Mouse (Mus musculus) liver, embryonic 14 days (tissue): ENCODE data around the gene Hist2h2ab. TPM values are rescaled to one million over a fixed set of nuclear protein-coding genes. Genes with fewer than 3 reads are reported as not detected.

Experiments used
- polyA plus RNA-seq: library from polyadenylated mRNA; depleted of rRNA; stranded (reverse); fragments of >200 nt; gene quantifications from 2 replicates; pipeline ENCODE4 v1.2.3, GENCODE M21; 2012; rRNA removed

Gene Hist2h2ab
- 0.89 and 1.2 TPM in 2 replicates for polyA plus RNA-seq

DNA sequence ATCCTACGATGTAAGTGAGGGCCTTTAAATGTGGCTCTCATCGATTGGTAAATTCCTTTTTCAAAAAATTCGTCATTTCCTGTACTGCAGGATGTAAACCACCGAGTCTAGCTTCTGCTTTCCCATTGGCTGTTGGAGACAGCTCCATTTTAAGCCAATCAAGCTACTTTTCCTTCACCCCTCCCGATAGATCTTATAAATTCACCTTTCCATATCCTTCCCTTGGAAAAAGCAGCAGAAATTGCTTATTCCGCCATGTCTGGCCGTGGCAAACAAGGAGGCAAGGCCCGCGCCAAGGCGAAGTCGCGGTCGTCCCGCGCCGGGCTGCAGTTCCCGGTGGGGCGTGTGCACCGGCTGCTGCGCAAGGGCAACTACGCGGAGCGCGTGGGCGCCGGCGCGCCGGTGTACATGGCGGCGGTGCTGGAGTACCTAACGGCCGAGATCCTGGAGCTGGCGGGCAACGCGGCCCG is at the start of gene Hist2h2ab, which contains the start of gene Bola1:
Gene Hist2h2ab, plus strand, starts transcription at position 205 of the 470 bp plus-strand sequence.
Gene Bola1, minus strand, starts transcription at position 49 of the 470 bp plus-strand sequence.

DNA sequence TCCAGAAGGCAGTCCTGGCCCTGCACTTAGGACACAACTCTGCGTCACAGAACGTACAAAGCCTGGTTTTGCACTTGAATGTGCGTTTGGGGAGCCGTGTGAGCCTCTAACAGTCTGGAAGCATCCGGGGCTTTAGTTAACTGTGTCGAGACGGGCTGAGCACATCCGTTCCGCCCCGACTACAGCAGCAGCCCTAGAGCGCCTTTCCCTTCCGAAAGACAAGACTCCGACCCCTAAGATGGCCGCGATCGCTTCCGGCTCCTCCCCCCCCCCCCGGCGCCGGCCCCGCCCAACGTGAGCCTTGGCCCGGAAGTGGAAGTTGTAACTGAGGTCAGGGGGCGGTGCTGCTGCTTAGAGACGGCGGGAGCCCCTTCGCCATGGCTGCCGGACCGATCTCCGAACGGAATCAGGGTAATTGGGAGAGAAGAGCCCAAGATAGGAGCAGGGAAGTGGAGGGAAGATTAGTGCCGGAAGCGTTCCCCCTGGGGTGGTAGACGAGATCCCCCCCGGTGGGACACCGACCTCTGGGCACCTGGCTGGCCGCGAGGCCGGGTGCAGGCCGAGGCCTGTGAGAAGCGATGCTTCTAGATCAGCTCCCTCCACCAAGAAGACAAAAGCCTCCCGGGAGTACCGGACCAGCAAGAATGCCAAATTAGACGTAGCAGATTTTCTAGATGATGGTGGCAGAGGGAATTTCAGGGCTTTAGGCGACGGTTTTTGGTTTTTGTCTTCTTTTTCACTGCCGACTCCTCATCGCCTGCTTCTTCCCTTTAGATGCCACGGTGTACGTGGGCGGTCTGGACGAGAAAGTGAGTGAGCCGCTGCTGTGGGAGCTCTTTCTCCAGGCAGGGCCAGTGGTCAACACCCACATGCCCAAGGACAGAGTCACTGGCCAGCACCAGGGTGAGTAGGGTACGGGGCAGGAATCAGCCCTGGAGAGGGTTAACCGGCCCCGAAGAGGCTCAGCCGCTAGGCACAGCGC is 47.2 kb upstream of the Hist2h2ab start, which contains the start of gene Sf3b4:
Gene Sf3b4, plus strand, starts transcription at position 136 of the 982 bp plus-strand sequence.

DNA sequence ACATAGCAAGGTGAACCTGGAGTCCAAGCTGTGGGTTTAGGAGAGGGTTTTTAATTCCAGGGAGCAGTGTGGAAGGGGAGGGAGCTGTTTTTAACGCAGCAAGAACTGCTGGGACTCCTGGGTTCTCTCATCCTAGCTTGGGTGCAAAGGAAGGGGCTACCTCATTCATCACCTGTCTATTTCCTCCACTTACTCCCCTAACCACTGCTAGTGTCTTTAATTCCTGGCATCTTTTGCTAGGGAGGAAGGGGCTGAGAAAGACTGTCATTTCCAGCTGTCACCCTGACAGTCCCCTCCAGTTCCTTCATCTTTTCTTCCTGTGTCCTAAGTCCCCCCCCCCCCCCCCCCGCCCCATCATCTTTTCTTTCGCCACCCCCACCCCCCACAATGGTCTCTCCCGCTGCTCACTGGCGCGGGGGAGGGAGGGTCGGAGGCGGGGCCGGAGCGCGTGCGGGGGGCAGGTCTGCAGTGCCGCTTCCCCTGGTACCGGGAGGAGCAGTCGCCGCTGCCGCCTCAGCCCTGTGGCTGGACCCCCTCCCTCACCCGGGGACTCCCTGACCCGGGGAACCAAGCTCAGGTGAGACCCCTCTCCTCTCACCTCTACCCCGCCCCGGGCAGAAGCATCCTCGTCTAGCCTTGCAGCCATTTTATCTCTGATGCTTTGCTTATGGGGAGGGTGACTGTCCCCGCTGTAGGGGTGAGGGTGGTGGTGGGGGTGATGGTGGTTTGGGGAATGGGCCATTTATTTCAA is 38.8 kb upstream of the Hist2h2ab start, which contains the start of gene Sv2a:
Gene Sv2a, plus strand, starts transcription at position 425 of the 751 bp plus-strand sequence.

DNA sequence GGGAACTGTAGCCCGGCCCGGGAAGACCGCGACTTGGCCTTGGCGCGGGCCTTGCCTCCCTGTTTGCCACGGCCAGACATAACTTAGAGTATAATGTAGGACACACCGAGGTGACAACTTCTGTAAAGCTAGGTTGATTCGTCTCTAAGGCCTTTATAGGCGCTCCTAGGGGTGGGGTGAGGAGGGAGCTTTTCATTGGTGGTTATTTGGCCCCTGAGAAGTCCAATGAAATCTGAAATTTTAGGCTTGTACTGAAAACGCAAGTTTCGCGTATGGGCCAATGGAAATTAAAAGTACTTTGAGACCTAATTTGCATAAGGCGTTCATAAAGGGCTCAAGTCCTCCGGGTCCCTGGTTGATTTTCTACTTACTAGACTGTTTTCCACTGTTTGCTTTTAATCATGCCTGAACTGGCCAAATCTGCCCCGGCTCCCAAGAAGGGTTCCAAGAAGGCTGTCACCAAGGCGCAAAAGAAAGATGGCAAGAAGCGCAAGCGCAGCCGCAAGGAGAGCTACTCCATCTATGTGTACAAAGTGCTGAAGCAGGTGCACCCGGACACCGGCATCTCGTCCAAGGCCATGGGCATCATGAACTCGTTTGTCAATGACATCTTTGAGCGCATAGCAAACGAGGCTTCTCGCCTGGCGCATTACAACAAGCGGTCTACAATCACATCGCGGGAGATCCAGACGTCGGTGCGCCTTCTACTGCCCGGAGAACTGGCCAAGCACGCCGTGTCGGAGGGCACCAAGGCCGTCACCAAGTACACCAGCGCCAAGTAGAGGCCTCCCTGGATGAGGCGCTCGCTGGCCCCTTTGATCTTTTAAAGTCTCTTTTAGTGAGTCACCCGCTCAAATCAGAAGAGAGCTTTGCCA is 1.3 kb downstream of the Hist2h2ab start, which contains the start of the genes Hist2h2ac and Hist2h2be:
Gene Hist2h2ac, minus strand, starts transcription at position 116 of the 875 bp plus-strand sequence.
Gene Hist2h2be, plus strand, starts transcription at position 355 of the 875 bp plus-strand sequence.

DNA sequence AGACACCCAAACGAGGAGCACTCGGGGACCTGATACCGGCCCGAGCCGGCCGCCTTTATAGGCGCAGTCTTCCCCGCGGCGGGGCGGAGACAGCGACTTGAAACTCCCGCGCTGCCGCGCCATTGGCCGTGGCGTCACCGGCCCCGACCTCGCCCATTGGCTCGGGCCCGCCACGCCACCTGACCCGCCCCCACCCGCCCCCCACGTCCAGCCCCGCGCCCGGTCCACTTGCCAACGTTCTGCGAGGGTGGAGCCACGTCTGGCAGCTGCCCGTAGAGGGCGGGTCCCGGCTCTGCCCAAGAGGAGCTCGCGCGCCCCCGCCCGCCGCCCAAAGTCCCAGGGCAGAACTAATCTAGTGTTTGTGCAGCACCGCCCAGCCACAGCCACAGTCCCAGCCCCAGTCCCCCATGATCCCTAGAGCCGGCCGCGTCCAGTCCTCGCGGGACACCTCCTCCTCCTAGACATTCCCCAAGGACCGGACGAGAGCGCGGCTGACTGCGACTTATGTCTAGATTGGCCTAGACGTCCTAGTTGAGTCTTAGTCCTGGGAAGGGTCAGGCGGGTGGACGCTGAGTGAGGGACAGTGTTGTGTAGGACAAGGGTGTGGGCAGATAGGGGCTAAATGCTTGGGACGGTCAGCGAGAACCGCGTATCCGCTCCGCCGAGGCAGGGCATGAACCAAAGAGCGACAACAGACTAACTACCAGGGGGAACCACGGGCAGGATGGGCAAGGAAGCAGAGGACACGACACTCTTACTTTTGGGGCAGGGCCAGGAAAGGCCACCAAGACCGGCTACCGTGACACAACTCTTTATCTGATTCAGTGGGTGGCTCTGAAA is 19.5 kb downstream of the Hist2h2ab start, which contains the start of gene Hist2h3c2:
Gene Hist2h3c2, minus strand, starts transcription at position 174 of the 840 bp plus-strand sequence.

DNA sequence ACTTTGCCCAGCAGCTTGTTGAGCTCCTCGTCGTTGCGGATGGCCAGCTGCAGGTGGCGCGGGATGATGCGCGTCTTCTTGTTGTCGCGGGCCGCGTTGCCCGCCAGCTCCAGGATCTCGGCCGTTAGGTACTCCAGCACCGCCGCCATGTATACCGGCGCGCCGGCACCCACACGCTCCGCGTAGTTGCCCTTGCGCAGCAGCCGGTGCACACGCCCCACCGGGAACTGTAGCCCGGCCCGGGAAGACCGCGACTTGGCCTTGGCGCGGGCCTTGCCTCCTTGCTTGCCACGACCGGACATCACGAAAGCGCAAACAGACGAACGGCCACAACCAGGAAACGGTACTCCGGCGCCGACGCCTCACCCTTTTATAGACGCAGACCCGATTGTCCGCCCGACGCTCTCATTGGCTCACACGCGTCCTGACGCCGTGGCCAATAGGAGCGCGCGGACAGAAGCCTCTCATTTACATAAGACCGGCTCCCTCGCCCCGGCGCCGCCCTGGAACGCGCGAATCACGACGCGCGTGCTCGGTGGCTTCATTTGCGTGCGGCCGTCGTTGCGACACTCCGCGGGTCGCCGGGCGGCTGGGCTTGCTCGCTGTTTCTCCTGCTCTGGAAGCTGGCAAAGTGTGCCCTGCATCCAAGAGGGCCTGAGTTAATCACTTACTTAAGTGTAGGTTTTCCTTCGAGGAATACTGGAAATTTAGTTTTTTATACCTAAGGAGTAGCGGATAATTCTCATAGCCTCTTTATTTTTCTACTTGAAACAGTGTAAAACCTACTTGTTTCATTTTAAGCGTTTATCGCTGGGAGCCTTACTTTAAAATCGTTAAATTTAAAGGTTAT is 20.5 kb downstream of the Hist2h2ab start, which contains the start of gene Hist2h2aa2:
Gene Hist2h2aa2, minus strand, starts transcription at position 328 of the 850 bp plus-strand sequence.

DNA sequence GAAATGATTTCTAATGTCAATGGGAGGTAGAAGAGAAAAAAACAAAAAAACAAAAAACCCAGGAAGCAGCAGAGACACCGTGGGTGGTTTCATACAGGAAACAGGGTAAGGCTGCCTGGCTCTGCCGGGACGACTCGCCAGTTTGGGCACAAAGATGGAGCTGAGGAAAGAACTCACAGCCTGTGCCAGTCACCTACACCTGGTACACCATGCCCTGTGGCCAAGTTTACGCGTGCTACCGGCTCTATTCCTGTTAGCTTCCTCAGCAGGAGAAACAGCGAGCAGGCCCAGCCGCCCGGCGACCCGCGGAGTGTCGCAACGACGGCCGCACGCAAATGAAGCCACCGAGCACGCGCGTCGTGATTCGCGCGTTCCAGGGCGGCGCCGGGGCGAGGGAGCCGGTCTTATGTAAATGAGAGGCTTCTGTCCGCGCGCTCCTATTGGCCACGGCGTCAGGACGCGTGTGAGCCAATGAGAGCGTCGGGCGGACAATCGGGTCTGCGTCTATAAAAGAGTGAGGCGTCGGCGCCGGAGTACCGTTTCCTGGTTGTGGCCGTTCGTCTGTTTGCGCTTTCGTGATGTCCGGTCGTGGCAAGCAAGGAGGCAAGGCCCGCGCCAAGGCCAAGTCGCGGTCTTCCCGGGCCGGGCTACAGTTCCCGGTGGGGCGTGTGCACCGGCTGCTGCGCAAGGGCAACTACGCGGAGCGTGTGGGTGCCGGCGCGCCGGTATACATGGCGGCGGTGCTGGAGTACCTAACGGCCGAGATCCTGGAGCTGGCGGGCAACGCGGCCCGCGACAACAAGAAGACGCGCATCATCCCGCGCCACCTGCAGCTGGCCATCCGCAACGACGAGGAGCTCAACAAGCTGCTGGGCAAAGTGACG is 25.6 kb downstream of the Hist2h2ab start, which contains the start of gene Hist2h2aa1:
Gene Hist2h2aa1, plus strand, starts transcription at position 495 of the 884 bp plus-strand sequence.

DNA sequence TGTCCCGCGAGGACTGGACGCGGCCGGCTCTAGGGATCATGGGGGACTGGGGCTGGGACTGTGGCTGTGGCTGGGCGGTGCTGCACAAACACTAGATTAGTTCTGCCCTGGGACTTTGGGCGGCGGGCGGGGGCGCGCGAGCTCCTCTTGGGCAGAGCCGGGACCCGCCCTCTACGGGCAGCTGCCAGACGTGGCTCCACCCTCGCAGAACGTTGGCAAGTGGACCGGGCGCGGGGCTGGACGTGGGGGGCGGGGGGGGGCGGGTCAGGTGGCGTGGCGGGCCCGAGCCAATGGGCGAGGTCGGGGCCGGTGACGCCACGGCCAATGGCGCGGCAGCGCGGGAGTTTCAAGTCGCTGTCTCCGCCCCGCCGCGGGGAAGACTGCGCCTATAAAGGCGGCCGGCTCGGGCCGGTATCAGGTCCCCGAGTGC is 26.8 kb downstream of the Hist2h2ab start, which contains the start of gene Hist2h3c1:
Gene Hist2h3c1, plus strand, starts transcription at position 259 of the 430 bp plus-strand sequence.

DNA sequence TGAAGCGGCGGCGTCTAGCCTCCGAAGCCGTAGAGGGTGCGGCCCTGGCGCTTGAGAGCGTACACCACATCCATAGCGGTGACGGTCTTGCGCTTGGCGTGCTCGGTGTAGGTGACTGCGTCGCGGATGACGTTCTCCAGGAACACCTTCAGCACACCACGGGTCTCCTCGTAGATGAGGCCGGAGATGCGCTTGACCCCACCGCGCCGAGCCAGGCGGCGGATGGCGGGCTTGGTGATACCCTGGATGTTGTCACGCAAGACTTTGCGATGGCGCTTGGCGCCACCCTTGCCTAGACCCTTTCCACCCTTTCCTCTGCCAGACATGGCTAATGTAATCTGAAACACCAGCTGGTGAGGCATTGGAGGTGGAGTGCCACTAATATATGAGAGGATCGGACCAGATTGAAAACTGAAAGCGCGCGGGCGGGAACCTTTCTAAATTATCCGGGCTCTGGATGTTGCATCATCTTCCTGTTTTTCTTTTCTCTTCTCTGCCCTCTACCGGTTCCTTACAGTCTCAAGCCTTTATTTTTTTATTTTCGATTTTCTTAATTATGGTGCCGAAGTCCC is 43.4 kb downstream of the Hist2h2ab start, which contains the start of gene Hist2h4:
Gene Hist2h4, minus strand, starts transcription at position 333 of the 572 bp plus-strand sequence.

DNA sequence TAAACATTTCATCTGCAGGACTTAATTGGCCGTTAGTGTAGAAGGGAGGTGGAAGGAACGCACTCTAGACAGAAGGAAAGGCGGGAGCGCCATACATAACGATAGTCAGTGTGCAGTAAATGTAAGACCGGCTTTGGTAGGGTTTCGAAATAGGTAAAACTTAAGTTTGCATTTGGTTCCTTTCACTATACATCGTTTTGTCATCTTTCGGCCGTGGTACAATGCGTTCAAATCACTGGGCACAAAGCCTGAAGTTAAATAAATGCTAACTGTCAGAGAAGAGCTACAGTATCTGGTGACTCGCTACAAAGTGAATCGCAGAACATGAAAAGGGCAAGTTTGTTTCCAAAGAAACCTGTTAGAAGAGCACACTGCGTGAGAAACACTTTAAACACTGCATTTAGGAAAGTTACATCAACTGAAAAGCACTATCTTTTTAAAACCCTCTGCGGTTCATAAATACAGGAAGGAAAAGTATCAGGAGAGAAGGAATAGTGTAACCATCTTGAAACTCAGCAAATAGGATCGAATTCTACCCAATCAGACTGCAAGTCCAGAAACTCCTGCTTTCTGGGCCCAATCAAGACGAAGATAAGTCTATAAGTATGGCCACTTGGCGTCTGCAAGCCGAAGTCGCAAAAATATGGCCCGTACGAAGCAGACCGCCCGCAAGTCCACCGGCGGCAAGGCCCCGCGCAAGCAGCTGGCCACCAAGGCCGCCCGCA is 48.5 kb downstream of the Hist2h2ab start, which contains the start of gene Hist2h3b:
Gene Hist2h3b, plus strand, starts transcription at position 604 of the 725 bp plus-strand sequence.

Other genes starting within 250 kb of the Hist2h2ab start
- 9.2 and 10.8 TPM in 2 replicates for gene Plekho1, start 223.9 kb upstream of the Hist2h2ab start, polyA plus RNA-seq
- 7.2 and 8.1 TPM in 2 replicates for gene Vps45, start 161.4 kb upstream of the Hist2h2ab start, polyA plus RNA-seq
- gene Otud7b, start 115.3 kb upstream of the Hist2h2ab start, polyA plus RNA-seq: 3.6 TPM in 2 replicates
- gene Mtmr11, start 57.9 kb upstream of the Hist2h2ab start, polyA plus RNA-seq: 2.8 and 3.5 TPM in 2 replicates
- gene Sf3b4, start 47.5 kb upstream of the Hist2h2ab start, polyA plus RNA-seq: 40.1 and 53.9 TPM in 2 replicates
- gene Sv2a, start 38.7 kb upstream of the Hist2h2ab start, polyA plus RNA-seq: 0.32 and 0.33 TPM in 2 replicates
- 30.6 and 31.1 TPM in 2 replicates for gene Bola1, start 156 bp upstream of the Hist2h2ab start, polyA plus RNA-seq
- 17.7 and 18.2 TPM in 2 replicates for gene Hist2h2ac, start 1.0 kb downstream of the Hist2h2ab start, polyA plus RNA-seq
- gene Hist2h2be, start 1.3 kb downstream of the Hist2h2ab start, polyA plus RNA-seq: 7.9 and 10.3 TPM in 2 replicates
- gene Hist2h3c2, start 19.3 kb downstream of the Hist2h2ab start, polyA plus RNA-seq: 79.4 and 94.5 TPM in 2 replicates
- 23.7 and 29.8 TPM in 2 replicates for gene Hist2h2aa2, start 20.4 kb downstream of the Hist2h2ab start, polyA plus RNA-seq
- 41.3 and 48.8 TPM in 2 replicates for gene Hist2h2aa1, start 25.6 kb downstream of the Hist2h2ab start, polyA plus RNA-seq
- 2.4 and 2.8 TPM in 2 replicates for gene Hist2h3c1, start 26.8 kb downstream of the Hist2h2ab start, polyA plus RNA-seq
- 9.6 and 12.2 TPM in 2 replicates for gene Hist2h4, start 43.4 kb downstream of the Hist2h2ab start, polyA plus RNA-seq
- gene Hist2h3b, start 48.8 kb downstream of the Hist2h2ab start, polyA plus RNA-seq: 63.6 and 74.6 TPM in 2 replicates
- gene Hist2h2bb, start 49.9 kb downstream of the Hist2h2ab start, polyA plus RNA-seq: 13.6 and 14.2 TPM in 2 replicates
- gene Fcgr1, start 74.1 kb downstream of the Hist2h2ab start, polyA plus RNA-seq: 2.5 and 3.7 TPM in 2 replicates
- gene BC107364, start 232.4 kb downstream of the Hist2h2ab start, polyA plus RNA-seq: 0.02 and 0.05 TPM in 2 replicates